Mouse (Mus musculus) hindbrain, embryonic 11.5 days (tissue): ENCODE data around the gene Ccdc103. TPM values are rescaled to one million over a fixed set of nuclear protein-coding genes. Genes with fewer than 3 reads are reported as not detected.

Source experiments
- ATAC-seq: fragments of 200-750 bp; cut with Nextera tagmentation; 2 replicates; pipeline ENCODE4 v1.8.0; 2017; ENCODE audit warnings: mild to moderate bottlenecking, moderate TSS enrichment, moderate library complexity; ENCODE audit not compliant: low FRiP score
- DNase-seq: peaks from one replicate; pipeline ENCODE4 v3.0.0-alpha.2; 2015; ENCODE audit warnings: low spot score
- H3K27ac ChIP-seq: fragments of 300-500 bp; sonication (generic); 2 replicates; pipeline ENCODE4 v1.5.1; 2014; ENCODE audit warnings: mild to moderate bottlenecking, low read depth, low read length
- H3K27me3 ChIP-seq: fragments of 300-500 bp; sonication (generic); 2 replicates; pipeline ENCODE4 v1.6.1; 2014; ENCODE audit warnings: mild to moderate bottlenecking, low read length, moderate library complexity, mixed read lengths; ENCODE audit not compliant: control insufficient read depth, insufficient read depth
- H3K36me3 ChIP-seq: fragments of 300-500 bp; sonication (generic); 2 replicates; pipeline ENCODE4 v1.6.1; 2014; ENCODE audit warnings: mild to moderate bottlenecking, low read length, moderate library complexity, mixed read lengths; ENCODE audit not compliant: control insufficient read depth, insufficient read depth
- H3K4me1 ChIP-seq: fragments of 300-500 bp; sonication (generic); replicated peaks from 2 replicates; pipeline ENCODE4 v1.6.1; 2014; ENCODE audit warnings: low read length, mixed read lengths; ENCODE audit not compliant: control insufficient read depth, insufficient read depth
- H3K4me2 ChIP-seq: fragments of 300-500 bp; sonication (generic); replicated peaks from 2 replicates; pipeline ENCODE4 v1.6.1; 2014; ENCODE audit warnings: mild to moderate bottlenecking, low read depth, low read length
- H3K4me3 ChIP-seq: fragments of 300-500 bp; sonication (generic); 2 replicates; pipeline ENCODE4 v1.5.1; 2014; ENCODE audit warnings: low read depth, low read length
- H3K9ac ChIP-seq: fragments of 300-500 bp; sonication (generic); 2 replicates; pipeline ENCODE4 v1.6.1; 2014; ENCODE audit warnings: low read depth, low read length
- H3K9me3 ChIP-seq: fragments of 300-500 bp; sonication (generic); 2 replicates; pipeline ENCODE4 v1.6.1; 2016; ENCODE audit warnings: low read length; ENCODE audit not compliant: control insufficient read depth
- WGBS: fragments of 180-500 bp; shearing (Covaris S2); extraction: QIAGEN DNeasy Blood & Tissue Kit; methylation state at CpG from one replicate; pipeline ENCODE4 v1.1.7; 2014; 5-methylcytosine and 5-hydroxymethylcytosine counted together
- polyA plus RNA-seq: library from polyadenylated mRNA; unstranded; fragments of >200 nt; fragmentation: Nextera tagmentation; extraction: Ambion mirVana; gene quantifications from 2 replicates; pipeline ENCODE4 v1.2.1, GENCODE M21; 2014

Gene Ccdc103
- polyA plus RNA-seq = 1.2 and 2.0 TPM in 2 replicates

DNA sequence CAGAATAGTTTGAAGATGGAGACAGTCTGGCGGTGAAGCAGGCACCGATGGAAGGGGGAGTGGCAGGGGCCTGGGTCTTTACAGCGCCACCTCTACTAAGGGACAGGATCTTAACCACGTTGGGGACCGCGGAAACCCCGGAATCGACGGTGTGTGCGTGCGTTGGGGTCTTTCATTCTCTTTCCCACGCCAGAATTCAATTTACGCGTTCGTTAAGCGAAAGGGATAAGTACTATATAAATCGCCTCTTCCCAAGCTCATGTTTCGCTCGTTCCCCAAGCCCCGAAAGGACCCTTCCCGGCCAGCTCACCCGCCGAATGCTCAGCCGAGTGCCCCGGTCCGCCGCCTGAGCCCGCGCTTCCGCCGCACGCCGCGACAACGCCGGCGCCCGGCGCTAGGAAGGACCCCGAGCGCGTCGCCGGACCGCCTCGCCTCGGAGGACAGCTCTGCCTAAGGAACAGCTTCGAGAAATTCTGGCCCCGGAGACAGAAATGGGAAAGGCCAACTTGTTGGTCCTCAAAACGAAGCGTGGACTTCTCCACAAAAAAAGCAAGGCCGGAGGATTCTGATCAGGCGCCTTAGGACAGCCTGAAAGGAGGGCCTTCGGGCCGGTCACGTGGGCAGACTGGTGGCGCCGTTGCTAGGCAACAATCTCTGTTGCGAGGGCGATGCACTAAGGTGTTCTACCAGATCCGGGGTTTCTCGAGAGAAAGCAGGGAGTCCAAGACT is at the start of gene Ccdc103, which contains the start of gene Eftud2:
Gene Ccdc103, plus strand, starts transcription at position 620 of the 729 bp plus-strand sequence.
Gene Eftud2, minus strand, starts transcription at position 401 of the 729 bp plus-strand sequence.
- WGBS = under 1% methylated on average over 62 of the region's 62 CpGs
- Histone ChIP-seq H3K9me3 (no peaks in the 10 kb centered on the region), H3K27me3 (no peaks in the 10 kb centered on the region), H3K27ac (peak within 1 kb of the TSS; percentile 73), H3K4me1 (0 out of 2 replicates have a peak, but pooled peaks cover 2% of the 10 kb centered on the region), H3K4me2 (peak within 1 kb of the TSS; percentile 69), H3K36me3 (0 out of 2 replicates have a peak, but pooled peaks cover 2% of the 10 kb centered on the region), H3K4me3 (peak within 1 kb of the TSS; percentile 75), H3K9ac (peak within 1 kb of the TSS; percentile 79)
- ATAC-seq (peak; percentile 90), DNase-seq (peak; percentile 94)

DNA sequence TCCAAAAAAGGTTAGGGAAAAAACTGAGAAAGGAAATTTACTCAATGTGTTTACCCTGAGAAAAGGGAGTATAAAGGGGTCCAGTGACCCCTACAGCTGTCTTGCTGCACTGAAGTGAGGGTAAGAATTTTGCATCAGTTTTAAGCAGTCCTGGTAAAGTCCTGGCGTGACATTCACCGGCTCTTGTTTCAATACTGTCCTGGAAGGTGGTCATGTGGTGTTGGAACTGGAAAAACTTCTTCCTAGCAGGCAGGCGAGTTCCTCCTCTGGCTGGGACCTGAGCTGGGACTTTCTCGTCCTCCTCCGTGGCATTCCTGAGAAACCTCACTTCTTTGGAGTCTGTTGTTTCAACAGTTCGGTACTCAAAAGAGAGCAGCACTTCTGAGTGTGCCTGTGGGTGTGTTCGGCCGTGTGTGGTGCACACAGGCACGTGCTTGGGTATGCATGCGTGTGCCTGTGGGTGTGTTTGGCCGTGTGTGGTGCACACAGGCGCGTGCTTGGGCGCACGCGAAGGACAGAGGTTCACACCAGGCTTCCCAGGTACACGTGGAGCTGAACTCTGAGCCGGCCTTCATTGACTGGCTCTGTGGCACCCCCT is 48.2 kb upstream of the Ccdc103 start:
- H3K9me3 ChIP-seq = no peaks in the 10 kb centered on the region
- H3K4me3 ChIP-seq = no peak overlapping the region
- H3K4me2 ChIP-seq = no peak overlapping the region
- ATAC-seq (no peak), DNase-seq (no peak)
- H3K27me3 ChIP-seq = no peaks in the 10 kb centered on the region
- 73% methylated on average over 18 of the region's 18 CpGs for WGBS
- H3K27ac ChIP-seq = no peak overlapping the region
- no peaks in the 10 kb centered on the region for H3K36me3 ChIP-seq
- no peak overlapping the region for H3K9ac ChIP-seq
- no peaks in the 10 kb centered on the region for H3K4me1 ChIP-seq

- no peaks in the 10 kb centered on the region for H3K9me3 ChIP-seq
- H3K4me2 ChIP-seq = no peak overlapping the region
- no peak overlapping the region for H3K27ac ChIP-seq
- ATAC-seq = no peak
- H3K4me3 ChIP-seq = no peak overlapping the region
- DNase-seq = no peak
- H3K9ac ChIP-seq = no peak overlapping the region
- H3K4me1 ChIP-seq = no peaks in the 10 kb centered on the region
- H3K27me3 ChIP-seq = no peaks in the 10 kb centered on the region
- WGBS = 82% methylated on average over 10 of the region's 10 CpGs
- peaks cover 7% of the 10 kb centered on the region; the same call in 1 of the 2 replicates for H3K36me3 ChIP-seq
Observed at GRCm38 (mm10) chr11:102834219-102834618, 46.8 kb upstream of the Ccdc103 start.

GRCm38 (mm10) chr11:102835549-102835948 is 45.5 kb upstream of the Ccdc103 start, which contains the start of gene Higd1b:
Gene Higd1b (plus strand): TSS chr11:102835849.
- no peak for ATAC-seq
- Histone ChIP-seq H3K4me3 (no peak within 1 kb of the TSS), H3K9me3 (no peaks in the 10 kb centered on the region), H3K27ac (no peak within 1 kb of the TSS), H3K27me3 (no peaks in the 10 kb centered on the region), H3K9ac (no peak within 1 kb of the TSS), H3K4me1 (no peaks in the 10 kb centered on the region), H3K4me2 (no peak within 1 kb of the TSS), H3K36me3 (peaks cover 12% of the 10 kb centered on the region; the same call in 1 of the 2 replicates)
- DNase-seq = no peak
- WGBS = 90% methylated on average over 4 of the region's 4 CpGs

GRCm38 (mm10) chr11:102836146-102836545 is 44.9 kb upstream of the Ccdc103 start:
- H3K36me3 ChIP-seq = peaks cover 15% of the 10 kb centered on the region

DNA sequence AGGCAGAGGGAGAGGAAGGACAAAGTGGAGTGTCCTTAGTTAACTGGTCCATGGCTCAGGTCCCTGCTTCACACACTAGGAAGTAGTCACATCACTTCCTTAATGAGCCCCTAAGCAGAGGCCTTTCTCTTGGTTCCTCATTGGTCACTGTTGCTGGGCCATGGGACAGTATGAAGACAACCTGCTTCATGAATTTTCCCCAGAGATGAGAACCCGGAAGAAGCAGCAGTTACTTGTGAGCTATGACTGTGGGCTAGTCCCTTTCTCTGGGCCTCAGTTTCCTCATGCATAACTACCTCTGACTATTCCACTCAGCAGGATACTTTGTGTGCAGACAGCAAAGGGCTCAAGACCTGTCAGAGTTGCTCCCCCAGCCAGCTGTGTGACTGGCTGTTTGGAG is 43.6 kb upstream of the Ccdc103 start:
- Histone ChIP-seq H3K27me3 (no peaks in the 10 kb centered on the region), H3K27ac (no peak overlapping the region), H3K4me1 (no peaks in the 10 kb centered on the region), H3K36me3 (peaks cover 22% of the 10 kb centered on the region), H3K4me2 (no peak overlapping the region), H3K4me3 (no peak overlapping the region), H3K9ac (no peak overlapping the region), H3K9me3 (no peaks in the 10 kb centered on the region)
- DNase-seq (no peak), ATAC-seq (no peak)
- 100% methylated on average over 1 of the region's 1 CpGs for WGBS

More at GRCm38 (mm10) chr11:102836146-102836545, 44.9 kb upstream of the Ccdc103 start:
- Histone ChIP-seq H3K27ac (no peak overlapping the region), H3K27me3 (no peaks in the 10 kb centered on the region), H3K9ac (no peak overlapping the region), H3K4me1 (no peaks in the 10 kb centered on the region), H3K4me3 (no peak overlapping the region), H3K9me3 (no peaks in the 10 kb centered on the region), H3K4me2 (no peak overlapping the region)
- ATAC-seq (no peak), DNase-seq (no peak)
- 92% methylated on average over 9 of the region's 9 CpGs for WGBS

GRCm38 (mm10) chr11:102838126-102838525 is 42.9 kb upstream of the Ccdc103 start:
- Histone ChIP-seq H3K4me1 (no peaks in the 10 kb centered on the region), H3K4me3 (no peak overlapping the region), H3K27ac (no peak overlapping the region), H3K36me3 (peaks cover 24% of the 10 kb centered on the region), H3K27me3 (no peaks in the 10 kb centered on the region), H3K9me3 (no peaks in the 10 kb centered on the region), H3K4me2 (no peak overlapping the region), H3K9ac (no peak overlapping the region)
- 84% methylated on average over 2 of the region's 2 CpGs for WGBS
- no peak for ATAC-seq
- DNase-seq = no peak

GRCm38 (mm10) chr11:102838616-102839150 is 42.3 kb upstream of the Ccdc103 start:
- Histone ChIP-seq H3K27ac (no peak overlapping the region), H3K9ac (no peak overlapping the region), H3K4me2 (no peak overlapping the region), H3K27me3 (no peaks in the 10 kb centered on the region), H3K36me3 (peaks cover 27% of the 10 kb centered on the region), H3K9me3 (no peaks in the 10 kb centered on the region), H3K4me1 (no peaks in the 10 kb centered on the region), H3K4me3 (no peak overlapping the region)
- ATAC-seq (no peak), DNase-seq (no peak)
- 91% methylated on average over 9 of the region's 9 CpGs for WGBS
